Mouse (Mus musculus) erythroblast, adult 5-6 weeks (primary cell): ENCODE results near the gene Nin. TPM values are rescaled to one million over a fixed set of nuclear protein-coding genes. Genes with fewer than 3 reads are reported as not detected.

ENCODE experiments used
- ATAC-seq: replicated peaks from 2 replicates; pipeline ENCODE4 v1.8.0; 2016; ENCODE audit warnings: moderate number of reproducible peaks, mild to moderate bottlenecking, moderate TSS enrichment, inconsistent platforms; ENCODE audit not compliant: poor library complexity, low FRiP score, severe bottlenecking
- total RNA-seq, 2 experiments: library from RNA; stranded (forward) in 1 of 2; stranded (reverse) in 1 of 2; fragments of 150-400 nt in 1 of 2; fragments of 200-764, 138-1000 nt in 1 of 2; gene quantifications; 2 replicates each; pipeline versions ENCODE4 v1.2.3 to v1.2.4; 2015 to 2017; ENCODE audit warnings: low replicate concordance in 2 of 2

Gene Nin
- total RNA-seq, 2 experiments from 2014 or later, result 25.7 to 61.9 TPM

GRCm38 (mm10) chr12:70036722-70037305 is 76.7 kb downstream of the Nin start:
- no peak for ATAC-seq

- no peak for ATAC-seq
Measured at GRCm38 (mm10) chr12:70026233-70026632, 87.3 kb downstream of the Nin start.

- no peak for ATAC-seq
Measured at GRCm38 (mm10) chr12:70025431-70025830, 88.1 kb downstream of the Nin start.

GRCm38 (mm10) chr12:70023580-70023979 is 89.9 kb downstream of the Nin start:
- ATAC-seq, result no peak

GRCm38 (mm10) chr12:70018153-70018552 is 95.4 kb downstream of the Nin start:
- no peak for ATAC-seq

- ATAC-seq, result no peak
Measured at GRCm38 (mm10) chr12:70015936-70016335, 97.6 kb downstream of the Nin start.

- no peak for ATAC-seq
Measured at GRCm38 (mm10) chr12:70011681-70012080, 101.8 kb downstream of the Nin start.

- no peak for ATAC-seq
Measured at GRCm38 (mm10) chr12:70010356-70010755, 103.2 kb downstream of the Nin start.

- ATAC-seq, result no peak
Measured at GRCm38 (mm10) chr12:70005103-70005502, 108.4 kb downstream of the Nin start.

GRCm38 (mm10) chr12:69998186-69998983 is 115.1 kb downstream of the Nin start:
- no peak for ATAC-seq

GRCm38 (mm10) chr12:69995382-69995781 is 118.1 kb downstream of the Nin start:
- no peak for ATAC-seq

- ATAC-seq, result peak; percentile 90
Measured at GRCm38 (mm10) chr12:69986786-69987497, 126.6 kb downstream of the Nin start, which contains the start of gene Sav1. TSS of gene Sav1 (minus strand) at chr12:69987002.

- ATAC-seq, result peak; percentile 41
Measured at GRCm38 (mm10) chr12:69986241-69986762, 127.2 kb downstream of the Nin start.

GRCm38 (mm10) chr12:69985546-69985945 is 128.0 kb downstream of the Nin start:
- no peak for ATAC-seq

GRCm38 (mm10) chr12:69982874-69983273 is 130.6 kb downstream of the Nin start:
- ATAC-seq, result no peak

- no peak for ATAC-seq
Measured at GRCm38 (mm10) chr12:69977376-69977998, 136.0 kb downstream of the Nin start.

- ATAC-seq, result no peak
Measured at GRCm38 (mm10) chr12:69976688-69977087, 136.8 kb downstream of the Nin start.

- no peak for ATAC-seq
Measured at GRCm38 (mm10) chr12:69973666-69974065, 139.9 kb downstream of the Nin start.

- no peak for ATAC-seq
Measured at GRCm38 (mm10) chr12:69968154-69968553, 145.4 kb downstream of the Nin start.

GRCm38 (mm10) chr12:69967112-69967511 is 146.4 kb downstream of the Nin start:
- ATAC-seq, result no peak
